Comparison of ENCODE assay signal across 35 mouse cellular contexts in the genomic region with DNA sequence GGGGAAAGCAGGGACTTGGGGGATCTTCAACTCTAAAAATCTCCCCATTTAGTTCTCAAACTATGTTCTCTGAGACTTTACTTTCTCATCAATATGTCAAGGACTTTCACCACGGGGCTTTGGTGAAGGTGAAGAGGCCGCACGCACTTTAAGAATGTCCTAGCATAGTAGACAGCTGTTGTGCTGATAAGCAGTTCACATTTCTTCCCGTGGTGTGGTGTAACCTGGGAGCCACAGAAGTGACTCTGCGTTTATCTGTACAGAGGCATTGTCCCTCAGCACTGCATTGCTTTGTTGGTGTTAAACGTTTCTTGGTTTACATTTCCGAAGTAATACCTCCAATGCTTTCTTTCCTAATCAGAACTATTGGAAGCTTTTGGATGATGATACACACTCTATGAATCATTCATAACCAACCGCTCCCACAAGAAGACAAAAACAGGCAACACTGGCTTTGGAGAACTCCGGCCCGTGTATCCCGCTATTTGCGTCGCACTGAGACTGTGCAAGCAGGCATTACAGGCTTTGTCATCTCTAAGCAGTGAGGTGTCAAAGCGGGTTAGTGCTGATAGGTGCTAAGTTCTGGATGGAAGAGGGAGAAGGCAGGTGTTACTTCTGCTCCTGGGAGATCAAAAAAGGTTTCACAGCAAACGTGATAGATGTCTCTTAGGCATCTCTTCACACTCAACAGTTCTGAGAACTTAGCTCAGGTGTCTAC. TPM values are rescaled to one million over a fixed set of nuclear protein-coding genes. Genes with fewer than 3 reads are reported as not detected.
A peak's percentile ranks its signal among the peaks of the same experiment; 100 is the strongest.
DNase-seq lines count a peak whose midpoint lies in the region; ATAC-seq and TF ChIP-seq lines count a peak whose summit lies in the region.
"Had no signal": no experiment of that assay in that cellular context is flagged by ENCODE, and none has a peak within 500 bp of the region (broad histone marks: within the 10 kb centered on the region; RNA-seq: fewer than 3 reads in every experiment).

No protein-coding gene starts in this region.

- no peak overlapping the region for H3K4me3 ChIP-seq in heart, embryonic 10.5 days
- H3K4me3 ChIP-seq in liver, embryonic 14.5 days (ENCODE audit: insufficient read depth in 1 of 2, low read depth in 2 of 2, low read length in 2 of 2), result no peak overlapping the region
- no peak overlapping the region for H3K4me3 ChIP-seq in hindbrain, embryonic 12.5 days
- H3K4me3 ChIP-seq: forebrain, embryonic 10.5 days; forebrain, embryonic 13.5 days; gastrocnemius, adult 2 months; heart, embryonic 13.5 days; hindbrain, embryonic 10.5 days had no signal

- H3K4me1 ChIP-seq in heart, embryonic 10.5 days, result peaks cover 19% of the 10 kb centered on the region
- no peaks in the 10 kb centered on the region for H3K4me1 ChIP-seq in liver, embryonic 14.5 days (replicated peaks; ENCODE audit: control insufficient read depth in 2 of 2, insufficient read depth in 2 of 2, low read length in 1 of 2)
- H3K4me1 ChIP-seq in hindbrain, embryonic 12.5 days, result no peaks in the 10 kb centered on the region
- H3K4me1 ChIP-seq: forebrain, embryonic 10.5 days; forebrain, embryonic 13.5 days; hindbrain, embryonic 10.5 days had no signal

- TF ChIP-seq EP300 in liver, embryonic 14.5 days (IDR thresholded peaks at IDR 0.05; ENCODE audit: low read depth), result no peak

- H3K4me2 ChIP-seq in liver, embryonic 14.5 days (ENCODE audit: low read depth), result no peak overlapping the region
- no peak overlapping the region for H3K4me2 ChIP-seq in hindbrain, embryonic 12.5 days (replicated peaks)
- H3K4me2 ChIP-seq: forebrain, embryonic 13.5 days; heart, embryonic 13.5 days; hindbrain, embryonic 14.5 days had no signal

- ATAC-seq in liver, embryonic 14.5 days (ENCODE audit: insufficient read depth), result peak; percentile 48; the same call in 1 of the 2 replicates
- no peak for ATAC-seq in hindbrain, embryonic 12.5 days (ENCODE audit: low FRiP score)
- ATAC-seq: CD4-positive, CD25-positive, alpha-beta regulatory T cell, adult 4 months; forebrain, embryonic 13.5 days; forebrain, embryonic 16.5 days; hindbrain, postnatal 0 days; inflammation-experienced regulatory T-cells, adult 6 months had no signal

- no peak overlapping the region for H3K9ac ChIP-seq in liver, embryonic 14.5 days (replicated peaks)
- H3K9ac ChIP-seq in hindbrain, embryonic 12.5 days, result no peak overlapping the region
- H3K9ac ChIP-seq: forebrain, embryonic 13.5 days; heart, embryonic 13.5 days; hindbrain, embryonic 14.5 days had no signal

- H3K27ac ChIP-seq in heart, embryonic 10.5 days, result no peak overlapping the region
- H3K27ac ChIP-seq in liver, embryonic 14.5 days, result no peak overlapping the region
- H3K27ac ChIP-seq in hindbrain, embryonic 12.5 days, result no peak overlapping the region
- H3K27ac ChIP-seq: forebrain, embryonic 10.5 days; forebrain, embryonic 13.5 days; gastrocnemius, adult 2 months; heart, embryonic 13.5 days; hindbrain, embryonic 10.5 days; hindbrain, embryonic 14.5 days; hindbrain, postnatal 0 days had no signal

- no peaks in the 10 kb centered on the region for H3K9me3 ChIP-seq in heart, embryonic 10.5 days
- H3K9me3 ChIP-seq in liver, embryonic 14.5 days (ENCODE audit: control insufficient read depth, low read length), result no peaks in the 10 kb centered on the region
- H3K9me3 ChIP-seq in hindbrain, embryonic 12.5 days (replicated peaks), result no peaks in the 10 kb centered on the region
- H3K9me3 ChIP-seq: forebrain, embryonic 10.5 days; forebrain, embryonic 13.5 days; heart, embryonic 13.5 days; hindbrain, embryonic 10.5 days had no signal

- peaks cover 21% of the 10 kb centered on the region; the same call in 1 of the 2 replicates for H3K27me3 ChIP-seq in heart, embryonic 10.5 days (ENCODE audit: insufficient read depth, poor library complexity, severe bottlenecking)
- H3K27me3 ChIP-seq in liver, embryonic 14.5 days (ENCODE audit: control insufficient read depth, insufficient read depth, low read length), result no peaks in the 10 kb centered on the region
- no peaks in the 10 kb centered on the region for H3K27me3 ChIP-seq in hindbrain, embryonic 12.5 days
- H3K27me3 ChIP-seq: forebrain, embryonic 13.5 days had no signal

- H3K36me3 ChIP-seq in heart, embryonic 10.5 days, result 0 out of 2 replicates have a peak, but pooled peaks cover 3% of the 10 kb centered on the region
- no peaks in the 10 kb centered on the region for H3K36me3 ChIP-seq in liver, embryonic 14.5 days (replicated peaks; ENCODE audit: control insufficient read depth, insufficient read depth, low read depth)
- no peaks in the 10 kb centered on the region for H3K36me3 ChIP-seq in hindbrain, embryonic 12.5 days
- H3K36me3 ChIP-seq: forebrain, embryonic 10.5 days; heart, embryonic 13.5 days; hindbrain, embryonic 10.5 days had no signal

- 51% methylated on average over 15 of the region's 15 CpGs for WGBS in heart, embryonic 10.5 days
- 51% methylated on average over 15 of the region's 15 CpGs for WGBS in liver, embryonic 14.5 days (ENCODE audit: insufficient replicate concordance)
- WGBS in hindbrain, embryonic 12.5 days, result 89% methylated on average over 15 of the region's 15 CpGs

- intact Hi-C loops in heart, postnatal 25 days (cut with DNase I), result no loop called here

- TF ChIP-seq CTCF in liver, embryonic 14.5 days (IDR thresholded peaks at IDR 0.05; ENCODE audit: low read depth), result no peak

- DNase-seq in heart, embryonic 10.5 days (ENCODE audit: low spot score), result peak; percentile 74
- no peak for DNase-seq in heart, postnatal 25 days (ENCODE audit: low spot score)
- peak; percentile 28 for DNase-seq in retina, postnatal 1 day
- no peak for DNase-seq in retina, embryonic 14.5 days (ENCODE audit: low spot score)
- no peak for DNase-seq in liver, embryonic 14.5 days (ENCODE audit: low read depth in 3 of 3, low spot score in 3 of 3)
- DNase-seq in kidney, postnatal 14 days, result no peak
- DNase-seq: adrenal gland, adult 2 months; adrenal gland, postnatal 14 days; cerebellum, adult 11-12 months; cerebellum, adult 8-10 months; cerebellum, postnatal 10 days; cerebellum, postnatal 36 days; embryo, embryonic 11 days; gastrocnemius, adult 2 months; gastrocnemius, postnatal 14 days; heart, adult 18-20 months; heart, postnatal 14 days had no signal

RNA-seq across cellular contexts. Expression of gene Prss48, which starts 26.5 kb away (rescaled TPM):
- polyA plus RNA-seq in heart, embryonic 10.5 days (2016; fragmentation: Nextera tagmentation; extraction: Ambion mirVana), result not detected in 2 replicates
- not detected for total RNA-seq in heart, postnatal 25 days (2021)
- not detected in 2 replicates for polyA plus RNA-seq in liver, embryonic 14.5 days (2012; rRNA removed)
- not detected in 2 replicates for polyA plus RNA-seq in liver, embryonic 14.5 days (2014; fragmentation: Nextera tagmentation; extraction: Ambion mirVana)
- polyA plus RNA-seq in hindbrain, embryonic 12.5 days (2016; fragmentation: Nextera tagmentation; extraction: Ambion mirVana), result not detected in 2 replicates
- total RNA-seq: adrenal gland, adult 2 months; adrenal gland, postnatal 14 days; adrenal gland, postnatal 4 days; gastrocnemius, adult 2 months; gastrocnemius, postnatal 14 days; gastrocnemius, postnatal 4 days; heart, adult 18-20 months; heart, postnatal 14 days; hindbrain, postnatal 0 days; MEL had no signal
- polyA plus RNA-seq: adrenal gland, adult 2 months; brain, embryonic 14.5 days; CD4-positive, CD25-positive, alpha-beta regulatory T cell, adult 4 months; cortical plate, adult 2 months; embryonic facial prominence, embryonic 11.5 days; embryonic facial prominence, embryonic 14.5 days; forebrain, embryonic 10.5 days; forebrain, embryonic 13.5 days; forebrain, embryonic 16.5 days; heart, embryonic 13.5 days; heart, embryonic 16.5 days; hindbrain, embryonic 10.5 days; hindbrain, postnatal 0 days; inflammation-experienced regulatory T-cells, adult 6 months had no signal

RNA-seq across cellular contexts. Expression of gene Sh3d19, which starts 57.9 kb away (rescaled TPM):
- polyA plus RNA-seq in heart, embryonic 10.5 days (2016; fragmentation: Nextera tagmentation; extraction: Ambion mirVana), result 10.4 and 17.7 TPM in 2 replicates
- 10 to 100 TPM; 25.4 to 29.6 TPM for total RNA-seq in heart, postnatal 25 days (2021)
- polyA plus RNA-seq in liver, embryonic 14.5 days (2012; rRNA removed), result 4.2 and 6.3 TPM in 2 replicates
- 5.5 and 7.4 TPM in 2 replicates for polyA plus RNA-seq in liver, embryonic 14.5 days (2014; fragmentation: Nextera tagmentation; extraction: Ambion mirVana)
- polyA plus RNA-seq in hindbrain, embryonic 12.5 days (2016; fragmentation: Nextera tagmentation; extraction: Ambion mirVana), result 13.9 and 15.4 TPM in 2 replicates

Comparison
In these comparisons a context has a peak if more than half of its experiments do, and no peak if none do; other contexts are left out.
1. DNase-seq: peak in heart, embryonic 10.5 days (single experiment) and retina, postnatal 1 day (single experiment); none in heart, postnatal 25 days (single experiment), retina, embryonic 14.5 days (single experiment), liver, embryonic 14.5 days (0 of 3) and kidney, postnatal 14 days (single experiment).